Mouse (Mus musculus) kidney, adult 2 months (tissue): ENCODE measurements around the gene Mgat3. TPM values are rescaled to one million over a fixed set of nuclear protein-coding genes. Genes with fewer than 3 reads are reported as not detected.

ENCODE experiments used
- DNase-seq: peaks from one replicate; pipeline ENCODE4 v3.0.0; 2021
- H3K27ac ChIP-seq: fragments of 200-500 bp; 2 replicates; pipeline ENCODE4 v1.5.1; 2012; ENCODE audit warnings: low read depth, low read length, control low read depth, inconsistent platforms; ENCODE audit not compliant: insufficient read depth
- H3K27me3 ChIP-seq: fragments of 200-500 bp; replicated peaks from 2 replicates; pipeline ENCODE4 v1.6.1; 2012; ENCODE audit warnings: mild to moderate bottlenecking, moderate library complexity, low read length, inconsistent platforms; ENCODE audit not compliant: control insufficient read depth, insufficient read depth
- H3K36me3 ChIP-seq: fragments of 200-500 bp; 2 replicates; pipeline ENCODE4 v1.6.1; 2012; ENCODE audit warnings: mild to moderate bottlenecking, moderate library complexity, low read length, inconsistent platforms; ENCODE audit not compliant: control insufficient read depth, insufficient read depth
- H3K4me1 ChIP-seq: fragments of 200-500 bp; 2 replicates; pipeline ENCODE4 v1.6.1; 2011; ENCODE audit warnings: low read length; ENCODE audit not compliant: control insufficient read depth, insufficient read depth
- H3K4me3 ChIP-seq: fragments of 200-500 bp; 2 replicates; pipeline ENCODE4 v1.5.1; 2011; ENCODE audit warnings: mild to moderate bottlenecking, low read depth, low read length, control low read depth; ENCODE audit not compliant: insufficient read depth
- CTCF ChIP-seq: fragments of 200-500 bp; conservative IDR thresholded peaks from 2 replicates; pipeline ENCODE4 v1.5.1; 2011; ENCODE audit warnings: low read depth, mild to moderate bottlenecking, control low read depth, low read length, moderate library complexity, mixed read lengths; ENCODE audit not compliant: insufficient read depth, insufficient read length
- POLR2A ChIP-seq: fragments of 200-500 bp; IDR thresholded peaks from one replicate; pipeline ENCODE4 v1.6.1; 2011; ENCODE audit warnings: low read depth, low read length, control low read depth
- WGBS: fragments of 180-500 bp; shearing (Covaris S2); methylation state at CpG from one replicate; pipeline ENCODE4 v1.1.7; 2018; 5-methylcytosine and 5-hydroxymethylcytosine counted together
- polyA plus RNA-seq: library from polyadenylated mRNA; depleted of rRNA; stranded (reverse); fragments of >200 nt; gene quantifications from 2 replicates; pipeline ENCODE4 v1.2.3, GENCODE M21; 2012

The Mgat3 gene
- polyA plus RNA-seq, 1 experiment, result 70.5 TPM

DNA sequence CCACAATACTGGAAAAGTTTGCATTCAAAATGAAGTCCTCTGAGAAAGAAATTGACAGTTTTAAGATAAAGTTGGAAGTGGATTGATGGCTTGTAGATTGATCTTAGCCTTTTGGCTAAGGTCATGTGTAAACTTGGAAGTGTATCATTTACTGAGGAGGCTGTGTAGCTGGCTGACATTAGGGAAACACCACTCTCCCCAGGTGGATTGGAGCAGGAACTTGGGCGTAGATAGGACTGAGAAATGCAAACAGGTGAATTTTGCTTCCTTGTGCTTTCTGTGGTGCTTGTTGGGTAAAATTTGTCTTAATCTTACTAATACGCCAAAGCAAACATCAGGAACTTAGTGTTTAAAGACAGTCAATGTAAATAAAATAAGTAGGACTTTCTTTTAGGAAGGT is 33.2 kb upstream of the Mgat3 start:
- Histone ChIP-seq H3K27ac (no peak overlapping the region), H3K36me3 (no peaks in the 10 kb centered on the region), H3K4me1 (peaks cover 6% of the 10 kb centered on the region; the same call in 1 of the 2 replicates), H3K27me3 (no peaks in the 10 kb centered on the region), H3K4me3 (no peak overlapping the region)
- WGBS, result 98% methylated on average over 2 of the region's 2 CpGs
- no peak for TF ChIP-seq CTCF
- TF ChIP-seq POLR2A, result no peak
- no peak for DNase-seq

DNA sequence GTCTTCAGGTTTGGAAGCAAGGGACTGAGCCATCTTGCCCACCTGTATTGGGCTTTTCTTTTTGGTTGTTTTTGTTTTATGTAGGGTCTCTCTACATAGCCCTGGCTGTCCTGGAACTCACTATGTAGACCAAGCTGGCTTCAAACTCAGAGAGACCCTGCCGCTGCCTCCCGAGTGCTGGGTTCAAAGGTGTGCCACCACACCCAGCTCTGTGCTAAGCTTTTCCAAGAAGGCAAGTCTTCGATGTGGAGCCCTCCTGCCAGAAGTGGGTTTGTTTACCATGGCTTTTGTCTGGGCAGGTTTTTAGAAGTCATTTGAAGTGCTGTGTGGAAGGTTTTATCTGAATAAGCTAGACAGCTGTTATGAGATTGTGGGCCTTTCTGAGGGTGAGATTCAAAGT is 32.6 kb upstream of the Mgat3 start:
- H3K27ac ChIP-seq, result no peak overlapping the region
- peaks cover 6% of the 10 kb centered on the region; the same call in 1 of the 2 replicates for H3K4me1 ChIP-seq
- WGBS, result 62% methylated on average over 3 of the region's 3 CpGs
- H3K27me3 ChIP-seq, result no peaks in the 10 kb centered on the region
- no peak for DNase-seq
- TF ChIP-seq POLR2A (no peak), CTCF (no peak)
- H3K36me3 ChIP-seq, result no peaks in the 10 kb centered on the region
- no peak overlapping the region for H3K4me3 ChIP-seq

DNA sequence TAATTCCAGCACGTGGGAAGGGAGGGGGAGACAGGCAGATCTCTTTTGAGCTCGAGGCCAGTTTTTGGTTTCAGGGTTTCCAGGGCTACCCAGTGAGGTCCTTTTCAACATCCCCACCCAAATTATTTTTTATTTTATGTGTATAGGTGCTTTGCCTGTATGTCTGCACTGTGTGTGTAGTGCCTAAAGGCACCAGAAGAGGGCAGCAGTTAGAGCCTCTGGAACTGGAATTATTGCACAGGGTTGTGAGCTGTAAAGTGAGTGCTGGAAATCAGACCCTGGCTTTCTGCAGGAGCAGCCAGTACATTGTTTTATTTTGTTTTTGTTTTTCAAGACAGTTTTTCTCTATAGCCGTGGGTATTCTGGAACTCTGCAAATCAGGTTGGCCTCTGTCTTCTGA is 31.4 kb upstream of the Mgat3 start:
- no peaks in the 10 kb centered on the region for H3K27me3 ChIP-seq
- H3K4me1 ChIP-seq, result peaks cover 6% of the 10 kb centered on the region; the same call in 1 of the 2 replicates
- DNase-seq, result no peak
- H3K4me3 ChIP-seq, result no peak overlapping the region
- H3K27ac ChIP-seq, result no peak overlapping the region
- H3K36me3 ChIP-seq, result no peaks in the 10 kb centered on the region
- TF ChIP-seq CTCF, result peak; percentile 24
- TF ChIP-seq POLR2A, result no peak
- 98% methylated on average over 3 of the region's 3 CpGs for WGBS

GRCm38 (mm10) chr15:80143760-80144159 is 29.8 kb upstream of the Mgat3 start:
- H3K27me3 ChIP-seq, result no peaks in the 10 kb centered on the region
- no peak overlapping the region for H3K4me3 ChIP-seq
- H3K36me3 ChIP-seq, result no peaks in the 10 kb centered on the region
- no peak for DNase-seq
- TF ChIP-seq CTCF (no peak), POLR2A (no peak)
- 91% methylated on average over 6 of the region's 6 CpGs for WGBS
- no peaks in the 10 kb centered on the region for H3K4me1 ChIP-seq
- no peak overlapping the region for H3K27ac ChIP-seq

- 92% methylated on average over 5 of the region's 5 CpGs for WGBS
These were observed 28.1 kb upstream of the Mgat3 start for GRCm38 (mm10) chr15:80145397-80145796.

GRCm38 (mm10) chr15:80146153-80146552 is 27.4 kb upstream of the Mgat3 start:
- WGBS, result 63% methylated on average over 6 of the region's 6 CpGs
- Histone ChIP-seq H3K4me1 (no peaks in the 10 kb centered on the region), H3K27ac (no peak overlapping the region), H3K4me3 (no peak overlapping the region), H3K36me3 (no peaks in the 10 kb centered on the region), H3K27me3 (no peaks in the 10 kb centered on the region)
- TF ChIP-seq POLR2A, result no peak
- TF ChIP-seq CTCF, result no peak
- DNase-seq, result no peak

More at GRCm38 (mm10) chr15:80145397-80145796, 28.1 kb upstream of the Mgat3 start:
- no peak overlapping the region for H3K27ac ChIP-seq
- DNase-seq, result no peak
- H3K36me3 ChIP-seq, result no peaks in the 10 kb centered on the region
- H3K4me3 ChIP-seq, result no peak overlapping the region
- no peak for TF ChIP-seq POLR2A
- no peak for TF ChIP-seq CTCF
- H3K27me3 ChIP-seq, result no peaks in the 10 kb centered on the region
- no peaks in the 10 kb centered on the region for H3K4me1 ChIP-seq

- Histone ChIP-seq H3K36me3 (no peaks in the 10 kb centered on the region), H3K4me3 (no peak overlapping the region), H3K27me3 (no peaks in the 10 kb centered on the region), H3K27ac (no peak overlapping the region), H3K4me1 (no peaks in the 10 kb centered on the region)
- TF ChIP-seq POLR2A, result no peak
- no peak for TF ChIP-seq CTCF
- DNase-seq, result no peak
- WGBS, result 83% methylated on average over 14 of the region's 14 CpGs
These were observed 26.4 kb upstream of the Mgat3 start for GRCm38 (mm10) chr15:80147090-80147489.

- Histone ChIP-seq H3K36me3 (no peaks in the 10 kb centered on the region), H3K27me3 (no peaks in the 10 kb centered on the region), H3K27ac (no peak overlapping the region), H3K4me3 (no peak overlapping the region), H3K4me1 (no peaks in the 10 kb centered on the region)
- TF ChIP-seq POLR2A, result no peak
- no peak for TF ChIP-seq CTCF
- WGBS, result 64% methylated on average over 5 of the region's 5 CpGs
- no peak for DNase-seq
These were observed 26.0 kb upstream of the Mgat3 start for GRCm38 (mm10) chr15:80147511-80147910.
